Mouse (Mus musculus) stomach, embryonic 16.5 days (tissue): Measurements from ENCODE around the gene Pus1. TPM values are rescaled to one million over a fixed set of nuclear protein-coding genes. Genes with fewer than 3 reads are reported as not detected.
"Not testable (repeated sequence)": the region's sequence is repeated elsewhere in the genome, so short reads cannot be mapped to it uniquely, and the experiment has no call there.

Source experiments
- ATAC-seq: fragments of 200-750 bp; cut with Nextera tagmentation; 2 replicates; pipeline ENCODE4 v1.8.0; 2017; ENCODE audit warnings: moderate number of reproducible peaks, moderate TSS enrichment; ENCODE audit not compliant: insufficient read depth, low FRiP score
- H3K27ac ChIP-seq: fragments of 300-500 bp; sonication (generic); 2 replicates; pipeline ENCODE4 v1.5.1; 2014; ENCODE audit warnings: low read length
- H3K27me3 ChIP-seq: fragments of 300-500 bp; sonication (generic); 2 replicates; pipeline ENCODE4 v1.6.1; 2014; ENCODE audit warnings: low read length, control low read depth, mixed read lengths; ENCODE audit not compliant: control insufficient read depth, insufficient read depth
- H3K36me3 ChIP-seq: fragments of 300-500 bp; sonication (generic); 2 replicates; pipeline ENCODE4 v1.6.1; 2014; ENCODE audit warnings: low read length; ENCODE audit not compliant: control insufficient read depth, insufficient read depth
- H3K4me1 ChIP-seq: fragments of 300-500 bp; sonication (generic); 2 replicates; pipeline ENCODE4 v1.6.1; 2014; ENCODE audit warnings: low read length, control low read depth, mixed read lengths; ENCODE audit not compliant: control insufficient read depth, insufficient read depth
- H3K4me2 ChIP-seq: fragments of 300-500 bp; sonication (generic); 2 replicates; pipeline ENCODE4 v1.6.1; 2014; ENCODE audit warnings: low read depth, low read length, mixed read lengths
- H3K4me3 ChIP-seq: fragments of 300-500 bp; sonication (generic); replicated peaks from 2 replicates; pipeline ENCODE4 v1.5.1; 2014; ENCODE audit warnings: mild to moderate bottlenecking, low read length
- H3K9ac ChIP-seq: fragments of 300-500 bp; sonication (generic); 2 replicates; pipeline ENCODE4 v1.6.1; 2014; ENCODE audit warnings: low read length
- H3K9me3 ChIP-seq: fragments of 300-500 bp; sonication (generic); replicated peaks from 2 replicates; pipeline ENCODE4 v1.6.1; 2016; ENCODE audit warnings: low read length, control low read depth; ENCODE audit not compliant: control insufficient read depth
- WGBS: fragments of 180-500 bp; shearing (Covaris S2); extraction: QIAGEN DNeasy Blood & Tissue Kit; methylation state at CpG from one replicate; pipeline ENCODE4 v1.1.7; 2014; 5-methylcytosine and 5-hydroxymethylcytosine counted together
- polyA plus RNA-seq: library from polyadenylated mRNA; unstranded; fragments of >200 nt; fragmentation: Nextera tagmentation; extraction: Ambion mirVana; gene quantifications from 2 replicates; pipeline ENCODE4 v1.2.1, GENCODE M21; 2015

Pus1 gene
- polyA plus RNA-seq, 1 experiment from 2014 or later = 38.3 TPM

GRCm38 (mm10) chr5:110772945-110773344 is 7.5 kb downstream of the Pus1 start:
- H3K27me3 ChIP-seq, H3K9ac ChIP-seq, H3K9me3 ChIP-seq, H3K4me1 ChIP-seq, H3K4me2 ChIP-seq, ATAC-seq, H3K27ac ChIP-seq, H3K4me3 ChIP-seq: not testable (repeated sequence)
- H3K36me3 ChIP-seq = peaks cover 14% of the 10 kb centered on the region
- 91% methylated on average over 10 of the region's 10 CpGs for WGBS

GRCm38 (mm10) chr5:110770448-110771158 is 9.9 kb downstream of the Pus1 start, which contains the start of gene Ep400:
TSS of gene Ep400 (minus strand) at chr5:110770717.
- WGBS = under 1% methylated on average over 82 of the region's 83 CpGs
- peaks cover 14% of the 10 kb centered on the region for H3K36me3 ChIP-seq
- H3K4me1 ChIP-seq = peaks cover 9% of the 10 kb centered on the region
- H3K4me3 ChIP-seq = peak within 1 kb of the TSS; percentile 94
- H3K27me3 ChIP-seq = no peaks in the 10 kb centered on the region
- H3K9me3 ChIP-seq = no peaks in the 10 kb centered on the region
- H3K9ac ChIP-seq = peak within 1 kb of the TSS; percentile 93
- peak; percentile 99 for ATAC-seq
- peak within 1 kb of the TSS; percentile 66 for H3K4me2 ChIP-seq
- peak within 1 kb of the TSS; percentile 98 for H3K27ac ChIP-seq

- peak overlapping the region; percentile 93 for H3K9ac ChIP-seq
- no peaks in the 10 kb centered on the region for H3K9me3 ChIP-seq
- WGBS = under 1% methylated on average over 56 of the region's 58 CpGs
- ATAC-seq = peak; percentile 57
- H3K4me3 ChIP-seq = peak overlapping the region; percentile 94
- H3K4me1 ChIP-seq = peaks cover 9% of the 10 kb centered on the region
- H3K27me3 ChIP-seq = no peaks in the 10 kb centered on the region
- H3K4me2 ChIP-seq = peak overlapping the region; percentile 66
- H3K36me3 ChIP-seq = peaks cover 13% of the 10 kb centered on the region
- H3K27ac ChIP-seq = peak overlapping the region; percentile 98
Observed at GRCm38 (mm10) chr5:110770031-110770445, 10.4 kb downstream of the Pus1 start.

GRCm38 (mm10) chr5:110769272-110769671 is 11.2 kb downstream of the Pus1 start:
- Histone ChIP-seq H3K9me3 (no peaks in the 10 kb centered on the region), H3K27me3 (no peaks in the 10 kb centered on the region), H3K9ac (peak overlapping the region; percentile 93), H3K36me3 (peaks cover 7% of the 10 kb centered on the region; the same call in 1 of the 2 replicates), H3K4me2 (peak overlapping the region; percentile 66), H3K4me3 (peak overlapping the region; percentile 94), H3K27ac (no peak overlapping the region), H3K4me1 (peaks cover 9% of the 10 kb centered on the region)
- no peak for ATAC-seq
- WGBS = 48% methylated on average over 4 of the region's 4 CpGs

- H3K36me3 ChIP-seq = no peaks in the 10 kb centered on the region
- peaks cover 4% of the 10 kb centered on the region for H3K4me1 ChIP-seq
- WGBS = 88% methylated on average over 8 of the region's 8 CpGs
Observed at GRCm38 (mm10) chr5:110763890-110764289, 16.6 kb downstream of the Pus1 start.

GRCm38 (mm10) chr5:110745021-110745420 is 35.4 kb downstream of the Pus1 start:
- H3K4me2 ChIP-seq = no peak overlapping the region
- H3K27ac ChIP-seq = no peak overlapping the region
- H3K27me3 ChIP-seq = no peaks in the 10 kb centered on the region
- H3K9me3 ChIP-seq = no peaks in the 10 kb centered on the region
- 0 out of 2 replicates have a peak, but pooled peaks cover 3% of the 10 kb centered on the region for H3K36me3 ChIP-seq
- H3K9ac ChIP-seq = no peak overlapping the region
- ATAC-seq = no peak
- 72% methylated on average over 1 of the region's 1 CpGs for WGBS
- H3K4me3 ChIP-seq = no peak overlapping the region
- H3K4me1 ChIP-seq = no peaks in the 10 kb centered on the region

More at GRCm38 (mm10) chr5:110763890-110764289, 16.6 kb downstream of the Pus1 start:
- no peak overlapping the region for H3K9ac ChIP-seq
- H3K27me3 ChIP-seq = no peaks in the 10 kb centered on the region
- no peak overlapping the region for H3K4me3 ChIP-seq
- H3K9me3 ChIP-seq = no peaks in the 10 kb centered on the region
- no peak overlapping the region for H3K27ac ChIP-seq
- H3K4me2 ChIP-seq = no peak overlapping the region
- ATAC-seq = no peak

GRCm38 (mm10) chr5:110739496-110740275 is 40.8 kb downstream of the Pus1 start:
- H3K4me3 ChIP-seq = no peak overlapping the region
- 93% methylated on average over 7 of the region's 7 CpGs for WGBS
- no peak overlapping the region for H3K4me2 ChIP-seq
- no peaks in the 10 kb centered on the region for H3K4me1 ChIP-seq
- H3K36me3 ChIP-seq = 0 out of 2 replicates have a peak, but pooled peaks cover 15% of the 10 kb centered on the region
- H3K9me3 ChIP-seq = no peaks in the 10 kb centered on the region
- no peak overlapping the region for H3K9ac ChIP-seq
- no peak for ATAC-seq
- H3K27me3 ChIP-seq = no peaks in the 10 kb centered on the region
- H3K27ac ChIP-seq = no peak overlapping the region

- peaks cover 15% of the 10 kb centered on the region; the same call in 1 of the 2 replicates for H3K36me3 ChIP-seq
- H3K9ac ChIP-seq = no peak overlapping the region
- H3K27me3 ChIP-seq = no peaks in the 10 kb centered on the region
- no peak for ATAC-seq
- no peak overlapping the region for H3K4me2 ChIP-seq
- WGBS = 76% methylated on average over 1 of the region's 1 CpGs
- no peaks in the 10 kb centered on the region for H3K9me3 ChIP-seq
- H3K4me1 ChIP-seq = no peaks in the 10 kb centered on the region
- H3K27ac ChIP-seq = no peak overlapping the region
- no peak overlapping the region for H3K4me3 ChIP-seq
Observed at GRCm38 (mm10) chr5:110735606-110736005, 44.9 kb downstream of the Pus1 start.
